9 mouse cellular contexts compared by ENCODE assay signal in the genomic region with DNA sequence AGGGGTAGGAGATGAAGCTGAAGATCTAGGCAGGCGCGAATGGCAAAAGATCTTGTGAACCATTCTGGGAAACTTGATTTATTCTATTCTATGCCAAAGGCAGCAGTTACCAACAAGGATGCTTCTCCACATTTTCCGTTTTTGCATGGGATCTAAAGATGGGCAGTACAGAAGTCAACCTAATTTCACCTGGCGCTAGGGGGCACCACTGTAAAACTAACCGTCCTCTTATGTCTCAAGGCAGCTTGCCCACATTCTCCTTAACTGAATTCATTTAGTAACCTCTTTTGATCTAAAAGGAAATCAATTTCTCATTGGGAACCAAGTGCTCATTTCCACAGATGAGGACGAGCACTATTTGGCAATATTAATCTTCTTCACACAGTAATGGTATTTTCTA. TPM values are rescaled to one million over a fixed set of nuclear protein-coding genes. Genes with fewer than 3 reads are reported as not detected.
A peak's percentile ranks its signal among the peaks of the same experiment; 100 is the strongest.
DNase-seq lines count a peak whose midpoint lies in the region; ATAC-seq lines count a peak whose summit lies in the region.
"Had no signal": no experiment of that assay in that cellular context is flagged by ENCODE, and none has a peak within 500 bp of the region (broad histone marks: within the 10 kb centered on the region; RNA-seq: fewer than 3 reads in every experiment).

No protein-coding gene starts in this region.

- 22% methylated on average over 6 of the region's 6 CpGs for WGBS in liver, embryonic 11.5 days

- H3K27me3 ChIP-seq in liver, embryonic 11.5 days (replicated peaks; ENCODE audit: control insufficient read depth, insufficient read depth, low read length): no peaks in the 10 kb centered on the region
- H3K27me3 ChIP-seq: embryonic facial prominence, embryonic 12.5 days had no signal

- H3K36me3 ChIP-seq in liver, embryonic 11.5 days (ENCODE audit: control insufficient read depth, insufficient read depth, low read length): no peaks in the 10 kb centered on the region
- H3K36me3 ChIP-seq: embryonic facial prominence, embryonic 12.5 days had no signal

- H3K4me3 ChIP-seq in liver, embryonic 11.5 days (ENCODE audit: low read depth, low read length): no peak overlapping the region
- H3K4me3 ChIP-seq: embryonic facial prominence, embryonic 12.5 days had no signal

- H3K4me1 ChIP-seq in liver, embryonic 11.5 days (replicated peaks; ENCODE audit: control insufficient read depth, insufficient read depth, low read length): no peaks in the 10 kb centered on the region

- no peak overlapping the region for H3K27ac ChIP-seq in liver, embryonic 11.5 days (ENCODE audit: low read depth, low read length)
- H3K27ac ChIP-seq: embryonic facial prominence, embryonic 12.5 days had no signal

- peak; percentile 48 for DNase-seq in liver
- no peak for DNase-seq in liver, embryonic 11.5 days (ENCODE audit: low spot score)
- peak; percentile 17 to 39 for DNase-seq in adrenal gland, postnatal 4 days (ENCODE audit: low spot score in 2 of 2)
- DNase-seq in kidney, adult 8-10 months: peak; percentile 28 to 81
- peak; percentile 73 for DNase-seq in left cerebral cortex, postnatal 4 days
- DNase-seq in ovary, postnatal 10 days (ENCODE audit: low spot score): peak; percentile 18
- peak; percentile 49 to 59 for DNase-seq in urinary bladder, adult 18-20 months (ENCODE audit: low spot score in 2 of 2)

- no peak overlapping the region for H3K9ac ChIP-seq in liver, embryonic 11.5 days (ENCODE audit: low read depth, low read length)
- H3K9ac ChIP-seq: embryonic facial prominence, embryonic 12.5 days had no signal

- no peaks in the 10 kb centered on the region for H3K9me3 ChIP-seq in liver, embryonic 11.5 days (ENCODE audit: control insufficient read depth, low read length)
- H3K9me3 ChIP-seq: embryonic facial prominence, embryonic 12.5 days had no signal

- H3K4me2 ChIP-seq in liver, embryonic 11.5 days: no peak overlapping the region
- H3K4me2 ChIP-seq: embryonic facial prominence, embryonic 12.5 days had no signal

- intact Hi-C loops in left cerebral cortex, postnatal 4 days (cut with DNase I): no loop called here

- ATAC-seq in liver, embryonic 11.5 days (replicated peaks; ENCODE audit: low FRiP score): no peak
- ATAC-seq in frontal cortex, adult (ENCODE audit: low TSS enrichment): peak; percentile 96

RNA-seq across cellular contexts. Expression of a gene that starts 4.9 kb away (rescaled TPM):
- polyA plus RNA-seq in liver, embryonic 11.5 days (2014; fragmentation: Nextera tagmentation; extraction: Ambion mirVana): not detected in 2 replicates
- not detected for total RNA-seq in adrenal gland, postnatal 4 days (2021)
- total RNA-seq in left cerebral cortex, postnatal 4 days (2021): not detected
- polyA plus RNA-seq: embryonic facial prominence, embryonic 12.5 days had no signal
